Mouse (Mus musculus) liver, adult 2 months (tissue): ENCODE measurements around the gene Eri2. TPM values are rescaled to one million over a fixed set of nuclear protein-coding genes. Genes with fewer than 3 reads are reported as not detected.

Experiments
- DNase-seq: peaks from one replicate; pipeline ENCODE4 v3.0.0-alpha.2; 2011; ENCODE audit warnings: low read depth, low spot score; ENCODE audit errors: extremely low read depth
- H3K27ac ChIP-seq: fragments of 200-500 bp; replicated peaks from 2 replicates; pipeline ENCODE4 v1.5.1; 2012; ENCODE audit warnings: low read depth, mild to moderate bottlenecking, control low read depth, inconsistent platforms, low read length; ENCODE audit not compliant: insufficient read depth
- H3K27me3 ChIP-seq: fragments of 200-500 bp; 2 replicates; pipeline ENCODE4 v1.6.1; 2012; ENCODE audit warnings: mild to moderate bottlenecking, moderate library complexity, low read length, inconsistent platforms; ENCODE audit not compliant: control insufficient read depth, insufficient read depth
- H3K36me3 ChIP-seq: fragments of 200-500 bp; 2 replicates; pipeline ENCODE4 v1.6.1; 2012; ENCODE audit warnings: low read length, inconsistent platforms; ENCODE audit not compliant: control insufficient read depth, insufficient read depth
- H3K4me1 ChIP-seq: fragments of 200-500 bp; 2 replicates; pipeline ENCODE4 v1.6.1; 2011; ENCODE audit warnings: low read length; ENCODE audit not compliant: control insufficient read depth, insufficient read depth
- H3K4me3 ChIP-seq: fragments of 200-500 bp; 2 replicates; pipeline ENCODE4 v1.5.1; 2011; ENCODE audit warnings: low read depth, mild to moderate bottlenecking, control low read depth, low read length, moderate library complexity; ENCODE audit not compliant: insufficient read depth
- H3K79me2 ChIP-seq: fragments of 200-500 bp; 2 replicates; pipeline ENCODE4 v1.6.1; 2012; ENCODE audit warnings: inconsistent platforms, mild to moderate bottlenecking, low read length, moderate library complexity; ENCODE audit not compliant: control insufficient read depth, insufficient read depth
- H3K9ac ChIP-seq: fragments of 200-500 bp; 2 replicates; pipeline ENCODE4 v1.6.1; 2012; ENCODE audit warnings: low read depth, mild to moderate bottlenecking, control low read depth, inconsistent platforms, low read length
- CTCF ChIP-seq: fragments of 200-500 bp; IDR thresholded peaks from 2 replicates; pipeline ENCODE4 v1.5.1; 2011; ENCODE audit warnings: low read depth, low read length, control low read depth
- POLR2A ChIP-seq: fragments of 200-500 bp; IDR thresholded peaks from 2 replicates; pipeline ENCODE4 v1.6.1; 2011; ENCODE audit warnings: low read length, control low read depth; ENCODE audit not compliant: insufficient read depth; ENCODE audit errors: extremely low read depth
- whole genome bisulfite sequencing: fragments of 180-500 bp; shearing (Covaris S2); methylation state at CpG from one replicate; pipeline ENCODE4 v1.1.7; 2018; 5-methylcytosine and 5-hydroxymethylcytosine counted together
- polyA plus RNA-seq: library from polyadenylated mRNA; depleted of rRNA; stranded (reverse); fragments of >200 nt; gene quantifications from 2 replicates; pipeline ENCODE4 v1.2.3, GENCODE M21; 2012; rRNA removed
- total RNA-seq: library from RNA; depleted of rRNA; stranded (reverse); fragments of >200 nt; gene quantifications from 2 replicates; pipeline ENCODE4 v1.2.3, GENCODE M21; 2014; rRNA removed

The Eri2 gene
- 3.6 and 4.5 TPM in 2 replicates for total RNA-seq
- 0.61 and 0.80 TPM in 2 replicates for polyA plus RNA-seq

- Histone ChIP-seq H3K27me3 (no peaks in the 10 kb centered on the region), H3K4me1 (no peaks in the 10 kb centered on the region), H3K9ac (peak within 1 kb of the TSS; percentile 75), H3K4me3 (peak within 1 kb of the TSS; percentile 80), H3K79me2 (no peaks in the 10 kb centered on the region), H3K27ac (no peak within 1 kb of the TSS), H3K36me3 (no peaks in the 10 kb centered on the region; the same call in none of the 2 replicates)
- WGBS: under 1% methylated on average over 53 of the region's 53 CpGs
- peak; percentile 52 for DNase-seq
- TF ChIP-seq CTCF (no peak), POLR2A (0 out of 2 replicates have a peak, but pooled peaks have one; percentile 12)
These were observed at the start of gene Eri2, which contains the start of gene Rexo5 for GRCm38 (mm10) chr7:119793586-119794250. Gene Eri2, minus strand, starts transcription at chr7:119794058. Gene Rexo5, plus strand, starts transcription at chr7:119794006.

DNA sequence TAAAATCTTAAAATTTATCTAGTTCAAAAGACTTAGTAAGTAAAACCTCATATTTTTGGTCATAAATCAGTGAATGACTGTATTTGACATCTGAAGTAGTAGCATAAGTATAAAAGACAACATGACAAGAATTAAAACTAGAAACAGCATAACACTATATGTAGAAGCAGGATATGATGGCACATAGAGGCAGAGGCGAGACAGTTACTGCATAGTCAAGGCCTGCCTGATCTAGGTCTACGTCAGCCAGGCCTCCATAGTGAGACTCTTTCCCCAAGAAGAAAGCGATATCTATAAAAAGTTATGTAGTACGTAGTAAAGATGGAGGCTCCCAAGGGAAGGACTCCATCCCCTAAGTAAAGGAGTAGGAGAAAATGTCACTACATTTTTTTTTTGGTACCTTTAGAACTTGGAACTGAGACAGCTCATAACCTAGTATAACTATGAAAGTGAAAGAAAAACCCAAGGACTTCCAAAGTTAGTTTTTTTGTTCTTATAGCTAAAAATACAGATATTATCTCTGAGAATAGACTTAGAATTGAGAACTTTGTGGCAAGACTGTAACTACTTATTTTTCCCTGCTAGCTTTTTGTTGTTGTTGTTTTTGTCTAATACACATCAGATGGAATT is 48.1 kb upstream of the Eri2 start:
- Histone ChIP-seq H3K36me3 (no peaks in the 10 kb centered on the region; the same call in 1 of the 2 replicates), H3K27me3 (no peaks in the 10 kb centered on the region), H3K4me1 (no peaks in the 10 kb centered on the region), H3K4me3 (no peak overlapping the region), H3K27ac (no peak overlapping the region), H3K9ac (no peak overlapping the region), H3K79me2 (no peaks in the 10 kb centered on the region)
- TF ChIP-seq CTCF (no peak), POLR2A (no peak)
- WGBS: 98% methylated on average over 4 of the region's 4 CpGs
- DNase-seq: no peak

- Histone ChIP-seq H3K36me3 (no peaks in the 10 kb centered on the region), H3K4me1 (no peaks in the 10 kb centered on the region), H3K4me3 (no peak overlapping the region), H3K9ac (no peak overlapping the region), H3K79me2 (no peaks in the 10 kb centered on the region), H3K27ac (no peak overlapping the region), H3K27me3 (no peaks in the 10 kb centered on the region)
- DNase-seq: no peak
- no peak for TF ChIP-seq CTCF
- TF ChIP-seq POLR2A: no peak
- 92% methylated on average over 4 of the region's 4 CpGs for WGBS
These were observed 42.3 kb upstream of the Eri2 start for GRCm38 (mm10) chr7:119835996-119836777.

GRCm38 (mm10) chr7:119835371-119835770 is 41.5 kb upstream of the Eri2 start:
- DNase-seq: no peak
- H3K36me3 ChIP-seq: no peaks in the 10 kb centered on the region
- H3K4me1 ChIP-seq: no peaks in the 10 kb centered on the region
- H3K79me2 ChIP-seq: no peaks in the 10 kb centered on the region
- no peak overlapping the region for H3K9ac ChIP-seq
- TF ChIP-seq POLR2A (no peak), CTCF (no peak)
- H3K4me3 ChIP-seq: no peak overlapping the region
- H3K27ac ChIP-seq: no peak overlapping the region
- 73% methylated on average over 1 of the region's 1 CpGs for WGBS
- no peaks in the 10 kb centered on the region for H3K27me3 ChIP-seq

GRCm38 (mm10) chr7:119808723-119809122 is 14.9 kb upstream of the Eri2 start:
- H3K4me1 ChIP-seq: no peaks in the 10 kb centered on the region
- TF ChIP-seq POLR2A: no peak
- no peak for TF ChIP-seq CTCF
- no peak overlapping the region for H3K4me3 ChIP-seq
- WGBS: 98% methylated on average over 3 of the region's 3 CpGs
- no peak overlapping the region for H3K9ac ChIP-seq
- no peaks in the 10 kb centered on the region for H3K79me2 ChIP-seq
- DNase-seq: no peak
- no peaks in the 10 kb centered on the region for H3K27me3 ChIP-seq
- peaks cover 8% of the 10 kb centered on the region for H3K36me3 ChIP-seq
- no peak overlapping the region for H3K27ac ChIP-seq
